Mouse (Mus musculus) heart, postnatal 4 days (tissue): Measurements from ENCODE around the gene Nvl. TPM values are rescaled to one million over a fixed set of nuclear protein-coding genes. Genes with fewer than 3 reads are reported as not detected.

Experiments
- DNase-seq: peaks from one replicate; pipeline ENCODE4 v3.0.0; 2021
- total RNA-seq, 2 experiments: library from RNA; stranded (reverse); gene quantifications; 2 replicates each; pipeline ENCODE4 v1.2.3; 2021

Nvl gene
- total RNA-seq, 2 experiments from 2014 or later = 12.0 to 15.0 TPM

GRCm38 (mm10) chr1:181068344-181068743 lies 75.7 kb downstream of the Nvl start:
- DNase-seq = no peak

GRCm38 (mm10) chr1:181064648-181065047 lies 79.4 kb downstream of the Nvl start:
- no peak for DNase-seq

GRCm38 (mm10) chr1:181063991-181064390 lies 80.0 kb downstream of the Nvl start:
- no peak for DNase-seq

- DNase-seq = no peak
Measured at GRCm38 (mm10) chr1:181061784-181062485, 82.1 kb downstream of the Nvl start.

- DNase-seq = no peak
Measured at GRCm38 (mm10) chr1:181052898-181053297, 91.1 kb downstream of the Nvl start.

GRCm38 (mm10) chr1:181050937-181051336 lies 93.1 kb downstream of the Nvl start, which contains the start of gene 9130409I23Rik:
Gene 9130409I23Rik, plus strand, starts transcription at chr1:181051237.
- DNase-seq = no peak

GRCm38 (mm10) chr1:181049328-181049842 lies 94.6 kb downstream of the Nvl start:
- no peak for DNase-seq

- no peak for DNase-seq
Measured at GRCm38 (mm10) chr1:181047520-181047919, 96.5 kb downstream of the Nvl start.

GRCm38 (mm10) chr1:181039652-181040051 lies 104.4 kb downstream of the Nvl start:
- DNase-seq = peak; percentile 18

- DNase-seq = no peak
Measured at GRCm38 (mm10) chr1:181037623-181038022, 106.4 kb downstream of the Nvl start.

Other genes with a start within 250 kb of the Nvl start
- 10 to 100 TPM; 16.1 to 18.8 TPM for gene Pycr2, start 239.9 kb downstream of the Nvl start, total RNA-seq
- under 1 TPM; 0.48 to 0.79 TPM for gene Lefty1, start 209.2 kb downstream of the Nvl start, total RNA-seq
- 10 to 100 TPM; 17.7 to 18.0 TPM for gene Tmem63a, start 201.9 kb downstream of the Nvl start, total RNA-seq
- gene Ephx1, start 123.3 kb downstream of the Nvl start, total RNA-seq = 10 to 100 TPM; 11.6 to 13.8 TPM
- gene 9130409I23Rik, start 93.0 kb downstream of the Nvl start, total RNA-seq = not detected
- 10 to 100 TPM; 52.8 to 58.1 TPM for gene Cnih4, start 489 bp upstream of the Nvl start, total RNA-seq
- gene Wdr26, start 67.8 kb upstream of the Nvl start, total RNA-seq = 100 to 1,000 TPM; 137 to 138 TPM
- not detected for gene Cnih3, start 208.4 kb upstream of the Nvl start, total RNA-seq